Mouse (Mus musculus) hindbrain, embryonic 11.5 days (tissue): ENCODE results near the gene Ltbp4. TPM values are rescaled to one million over a fixed set of nuclear protein-coding genes. Genes with fewer than 3 reads are reported as not detected.

Experiments
- ATAC-seq: fragments of 200-750 bp; cut with Nextera tagmentation; 2 replicates; pipeline ENCODE4 v1.8.0; 2017; ENCODE audit warnings: mild to moderate bottlenecking, moderate TSS enrichment, moderate library complexity; ENCODE audit not compliant: low FRiP score
- DNase-seq: peaks from one replicate; pipeline ENCODE4 v3.0.0-alpha.2; 2015; ENCODE audit warnings: low spot score
- H3K27ac ChIP-seq: fragments of 300-500 bp; sonication (generic); 2 replicates; pipeline ENCODE4 v1.5.1; 2014; ENCODE audit warnings: mild to moderate bottlenecking, low read depth, low read length
- H3K27me3 ChIP-seq: fragments of 300-500 bp; sonication (generic); 2 replicates; pipeline ENCODE4 v1.6.1; 2014; ENCODE audit warnings: mild to moderate bottlenecking, low read length, moderate library complexity, mixed read lengths; ENCODE audit not compliant: control insufficient read depth, insufficient read depth
- H3K36me3 ChIP-seq: fragments of 300-500 bp; sonication (generic); 2 replicates; pipeline ENCODE4 v1.6.1; 2014; ENCODE audit warnings: mild to moderate bottlenecking, low read length, moderate library complexity, mixed read lengths; ENCODE audit not compliant: control insufficient read depth, insufficient read depth
- H3K4me1 ChIP-seq: fragments of 300-500 bp; sonication (generic); replicated peaks from 2 replicates; pipeline ENCODE4 v1.6.1; 2014; ENCODE audit warnings: low read length, mixed read lengths; ENCODE audit not compliant: control insufficient read depth, insufficient read depth
- H3K4me2 ChIP-seq: fragments of 300-500 bp; sonication (generic); replicated peaks from 2 replicates; pipeline ENCODE4 v1.6.1; 2014; ENCODE audit warnings: mild to moderate bottlenecking, low read depth, low read length
- H3K4me3 ChIP-seq: fragments of 300-500 bp; sonication (generic); 2 replicates; pipeline ENCODE4 v1.5.1; 2014; ENCODE audit warnings: low read depth, low read length
- H3K9ac ChIP-seq: fragments of 300-500 bp; sonication (generic); 2 replicates; pipeline ENCODE4 v1.6.1; 2014; ENCODE audit warnings: low read depth, low read length
- H3K9me3 ChIP-seq: fragments of 300-500 bp; sonication (generic); 2 replicates; pipeline ENCODE4 v1.6.1; 2016; ENCODE audit warnings: low read length; ENCODE audit not compliant: control insufficient read depth
- WGBS: fragments of 180-500 bp; shearing (Covaris S2); extraction: QIAGEN DNeasy Blood & Tissue Kit; methylation state at CpG from one replicate; pipeline ENCODE4 v1.1.7; 2014; 5-methylcytosine and 5-hydroxymethylcytosine counted together
- polyA plus RNA-seq: library from polyadenylated mRNA; unstranded; fragments of >200 nt; fragmentation: Nextera tagmentation; extraction: Ambion mirVana; gene quantifications from 2 replicates; pipeline ENCODE4 v1.2.1, GENCODE M21; 2014

Ltbp4 gene
- polyA plus RNA-seq, 1 experiment from 2014 or later, result 2.4 TPM

- Histone ChIP-seq H3K27ac (no peak overlapping the region), H3K36me3 (no peaks in the 10 kb centered on the region), H3K27me3 (0 out of 2 replicates have a peak, but pooled peaks cover 2% of the 10 kb centered on the region), H3K4me1 (no peaks in the 10 kb centered on the region; the same call in 1 of the 2 replicates), H3K4me3 (no peak overlapping the region), H3K9me3 (no peaks in the 10 kb centered on the region; the same call in 1 of the 2 replicates), H3K4me2 (no peak overlapping the region), H3K9ac (no peak overlapping the region)
- ATAC-seq (no peak), DNase-seq (no peak)
- 35% methylated on average over 7 of the region's 7 CpGs for WGBS
Observed at GRCm38 (mm10) chr7:27315958-27316357, 21.5 kb downstream of the Ltbp4 start.

GRCm38 (mm10) chr7:27314393-27314792, 23.1 kb downstream of the Ltbp4 start:
- H3K4me1 ChIP-seq, result peaks cover 2% of the 10 kb centered on the region
- no peak overlapping the region for H3K9ac ChIP-seq
- ATAC-seq (no peak), DNase-seq (no peak)
- H3K36me3 ChIP-seq, result no peaks in the 10 kb centered on the region
- no peaks in the 10 kb centered on the region; the same call in 1 of the 2 replicates for H3K9me3 ChIP-seq
- 94% methylated on average over 3 of the region's 3 CpGs for WGBS
- no peak overlapping the region for H3K27ac ChIP-seq
- H3K27me3 ChIP-seq, result peaks cover 8% of the 10 kb centered on the region; the same call in 1 of the 2 replicates
- no peak overlapping the region for H3K4me3 ChIP-seq
- H3K4me2 ChIP-seq, result no peak overlapping the region

- peaks cover 11% of the 10 kb centered on the region; the same call in 1 of the 2 replicates for H3K27me3 ChIP-seq
- ATAC-seq, result no peak
- H3K27ac ChIP-seq, result no peak overlapping the region
- no peak for DNase-seq
- H3K4me2 ChIP-seq, result no peak overlapping the region
- H3K36me3 ChIP-seq, result no peaks in the 10 kb centered on the region
- H3K9me3 ChIP-seq, result no peaks in the 10 kb centered on the region; the same call in 1 of the 2 replicates
- WGBS, result 89% methylated on average over 12 of the region's 12 CpGs
- H3K9ac ChIP-seq, result no peak overlapping the region
- H3K4me1 ChIP-seq, result peaks cover 2% of the 10 kb centered on the region
- H3K4me3 ChIP-seq, result no peak overlapping the region
Observed at GRCm38 (mm10) chr7:27311651-27312284, 25.7 kb downstream of the Ltbp4 start.

- DNase-seq (no peak), ATAC-seq (no peak)
- no peak overlapping the region for H3K9ac ChIP-seq
- H3K36me3 ChIP-seq, result no peaks in the 10 kb centered on the region
- no peaks in the 10 kb centered on the region; the same call in 1 of the 2 replicates for H3K9me3 ChIP-seq
- H3K4me1 ChIP-seq, result peaks cover 2% of the 10 kb centered on the region
- no peak overlapping the region for H3K27ac ChIP-seq
- no peak overlapping the region for H3K4me2 ChIP-seq
- 43% methylated on average over 8 of the region's 8 CpGs for WGBS
- H3K4me3 ChIP-seq, result no peak overlapping the region
- H3K27me3 ChIP-seq, result peaks cover 11% of the 10 kb centered on the region; the same call in 1 of the 2 replicates
Observed at GRCm38 (mm10) chr7:27310996-27311535, 26.4 kb downstream of the Ltbp4 start.

GRCm38 (mm10) chr7:27310306-27310705, 27.2 kb downstream of the Ltbp4 start:
- H3K9ac ChIP-seq, result no peak overlapping the region
- no peak overlapping the region for H3K27ac ChIP-seq
- H3K36me3 ChIP-seq, result no peaks in the 10 kb centered on the region
- DNase-seq (peak; percentile 58), ATAC-seq (0 out of 2 replicates have a peak, but pooled peaks have one; percentile 18)
- peak overlapping the region; percentile 36 for H3K4me2 ChIP-seq
- H3K9me3 ChIP-seq, result no peaks in the 10 kb centered on the region; the same call in 1 of the 2 replicates
- H3K4me3 ChIP-seq, result peak overlapping the region; percentile 17; the same call in 1 of the 2 replicates
- peaks cover 2% of the 10 kb centered on the region for H3K4me1 ChIP-seq
- WGBS, result 7% methylated on average over 17 of the region's 17 CpGs
- H3K27me3 ChIP-seq, result peaks cover 11% of the 10 kb centered on the region; the same call in 1 of the 2 replicates

- H3K36me3 ChIP-seq, result no peaks in the 10 kb centered on the region
- peaks cover 11% of the 10 kb centered on the region; the same call in 1 of the 2 replicates for H3K27me3 ChIP-seq
- no peak overlapping the region for H3K27ac ChIP-seq
- no peak for ATAC-seq
- H3K4me2 ChIP-seq, result peak overlapping the region; percentile 36; the same call in 1 of the 2 replicates
- peaks cover 2% of the 10 kb centered on the region for H3K4me1 ChIP-seq
- H3K9me3 ChIP-seq, result no peaks in the 10 kb centered on the region; the same call in 1 of the 2 replicates
- H3K9ac ChIP-seq, result no peak overlapping the region
- 46% methylated on average over 3 of the region's 3 CpGs for WGBS
- DNase-seq, result no peak
- H3K4me3 ChIP-seq, result no peak overlapping the region
Observed at GRCm38 (mm10) chr7:27309832-27310231, 27.7 kb downstream of the Ltbp4 start.

GRCm38 (mm10) chr7:27308821-27309549, 28.5 kb downstream of the Ltbp4 start:
- H3K4me1 ChIP-seq, result peaks cover 2% of the 10 kb centered on the region
- H3K4me2 ChIP-seq, result peak overlapping the region; percentile 37
- no peaks in the 10 kb centered on the region; the same call in 1 of the 2 replicates for H3K9me3 ChIP-seq
- WGBS, result 9% methylated on average over 27 of the region's 28 CpGs
- no peak overlapping the region for H3K9ac ChIP-seq
- peaks cover 11% of the 10 kb centered on the region; the same call in 1 of the 2 replicates for H3K27me3 ChIP-seq
- ATAC-seq, result 0 out of 2 replicates have a peak, but pooled peaks have one; percentile 45
- no peaks in the 10 kb centered on the region for H3K36me3 ChIP-seq
- 0 out of 2 replicates have a peak overlapping the region, but pooled peaks have one; percentile 18 for H3K4me3 ChIP-seq
- DNase-seq, result no peak
- no peak overlapping the region for H3K27ac ChIP-seq

- H3K27me3 ChIP-seq, result peaks cover 11% of the 10 kb centered on the region; the same call in 1 of the 2 replicates
- 58% methylated on average over 9 of the region's 9 CpGs for WGBS
- ATAC-seq, result no peak
Observed at GRCm38 (mm10) chr7:27307551-27307950, 29.9 kb downstream of the Ltbp4 start.

More at GRCm38 (mm10) chr7:27307551-27307950, 29.9 kb downstream of the Ltbp4 start:
- Histone ChIP-seq H3K27ac (no peak overlapping the region), H3K36me3 (no peaks in the 10 kb centered on the region), H3K9me3 (no peaks in the 10 kb centered on the region), H3K4me3 (no peak overlapping the region), H3K4me2 (no peak overlapping the region), H3K9ac (no peak overlapping the region), H3K4me1 (peaks cover 2% of the 10 kb centered on the region)
- no peak for DNase-seq
